Mouse (Mus musculus) kidney, embryonic 14.5 days (tissue): ENCODE data around the gene Cfap77. TPM values are rescaled to one million over a fixed set of nuclear protein-coding genes. Genes with fewer than 3 reads are reported as not detected.

ENCODE experiments used
- ATAC-seq: fragments of 200-750 bp; cut with Nextera tagmentation; 2 replicates; pipeline ENCODE4 v1.8.0; 2017; ENCODE audit warnings: moderate number of reproducible peaks, mild to moderate bottlenecking, moderate TSS enrichment, moderate library complexity; ENCODE audit not compliant: low FRiP score, low TSS enrichment
- H3K27ac ChIP-seq: fragments of 300-500 bp; sonication (generic); 2 replicates; pipeline ENCODE4 v1.5.1; 2014; ENCODE audit warnings: low read depth, mild to moderate bottlenecking, low read length, moderate library complexity, mixed read lengths
- H3K27me3 ChIP-seq: fragments of 300-500 bp; sonication (generic); 2 replicates; pipeline ENCODE4 v1.6.1; 2014; ENCODE audit warnings: mild to moderate bottlenecking, low read length; ENCODE audit not compliant: control insufficient read depth, insufficient read depth
- H3K36me3 ChIP-seq: fragments of 300-500 bp; sonication (generic); 2 replicates; pipeline ENCODE4 v1.6.1; 2014; ENCODE audit warnings: low read length, mixed read lengths; ENCODE audit not compliant: control insufficient read depth, insufficient read depth
- H3K4me1 ChIP-seq: fragments of 300-500 bp; sonication (generic); 2 replicates; pipeline ENCODE4 v1.6.1; 2014; ENCODE audit warnings: low read length, mixed read lengths; ENCODE audit not compliant: control insufficient read depth, insufficient read depth
- H3K4me2 ChIP-seq: fragments of 300-500 bp; sonication (generic); replicated peaks from 2 replicates; pipeline ENCODE4 v1.6.1; 2014; ENCODE audit warnings: low read depth, mild to moderate bottlenecking, low read length
- H3K4me3 ChIP-seq: fragments of 300-500 bp; sonication (generic); 2 replicates; pipeline ENCODE4 v1.5.1; 2014; ENCODE audit warnings: mild to moderate bottlenecking, low read length
- H3K9ac ChIP-seq: fragments of 300-500 bp; sonication (generic); 2 replicates; pipeline ENCODE4 v1.6.1; 2014; ENCODE audit warnings: low read depth, mild to moderate bottlenecking, low read length, moderate library complexity
- H3K9me3 ChIP-seq: fragments of 300-500 bp; sonication (generic); 2 replicates; pipeline ENCODE4 v1.6.1; 2016; ENCODE audit warnings: low read length; ENCODE audit not compliant: control insufficient read depth
- WGBS: fragments of 180-500 bp; shearing (Covaris S2); extraction: QIAGEN DNeasy Blood & Tissue Kit; methylation state at CpG from one replicate; pipeline ENCODE4 v1.1.7; 2014; 5-methylcytosine and 5-hydroxymethylcytosine counted together
- polyA plus RNA-seq: library from polyadenylated mRNA; unstranded; fragments of >200 nt; fragmentation: Nextera tagmentation; extraction: Ambion mirVana; gene quantifications from 2 replicates; pipeline ENCODE4 v1.2.1, GENCODE M21; 2014

The Cfap77 gene
- polyA plus RNA-seq, 1 experiment from 2014 or later = 0.51 TPM

GRCm38 (mm10) chr2:28945388-28945787, 109.5 kb downstream of the Cfap77 start:
- H3K27me3 ChIP-seq = peaks cover 69% of the 10 kb centered on the region
- H3K36me3 ChIP-seq = no peaks in the 10 kb centered on the region
- H3K27ac ChIP-seq = no peak overlapping the region
- no peak overlapping the region for H3K4me3 ChIP-seq
- peaks cover 13% of the 10 kb centered on the region; the same call in 1 of the 2 replicates for H3K4me1 ChIP-seq
- no peak overlapping the region for H3K4me2 ChIP-seq
- H3K9ac ChIP-seq = no peak overlapping the region
- WGBS = 46% methylated on average over 6 of the region's 6 CpGs
- H3K9me3 ChIP-seq = no peaks in the 10 kb centered on the region
- no peak for ATAC-seq

GRCm38 (mm10) chr2:28943666-28944516, 111.0 kb downstream of the Cfap77 start:
- Histone ChIP-seq H3K4me1 (peaks cover 13% of the 10 kb centered on the region; the same call in 1 of the 2 replicates), H3K27ac (no peak overlapping the region), H3K27me3 (peaks cover 74% of the 10 kb centered on the region), H3K4me3 (no peak overlapping the region), H3K4me2 (peak overlapping the region; percentile 4; the same call in 1 of the 2 replicates), H3K36me3 (no peaks in the 10 kb centered on the region), H3K9ac (no peak overlapping the region), H3K9me3 (no peaks in the 10 kb centered on the region)
- WGBS = 12% methylated on average over 30 of the region's 30 CpGs
- ATAC-seq = 0 out of 2 replicates have a peak, but pooled peaks have one; percentile 12

- H3K4me2 ChIP-seq = no peak overlapping the region
- peaks cover 4% of the 10 kb centered on the region; the same call in 1 of the 2 replicates for H3K4me1 ChIP-seq
- no peaks in the 10 kb centered on the region for H3K36me3 ChIP-seq
- WGBS = 76% methylated on average over 7 of the region's 7 CpGs
- H3K9ac ChIP-seq = no peak overlapping the region
- no peaks in the 10 kb centered on the region for H3K9me3 ChIP-seq
- no peak overlapping the region for H3K4me3 ChIP-seq
- no peak overlapping the region for H3K27ac ChIP-seq
- H3K27me3 ChIP-seq = peaks cover 56% of the 10 kb centered on the region
- no peak for ATAC-seq
These were observed 115.9 kb downstream of the Cfap77 start for GRCm38 (mm10) chr2:28938997-28939396.

DNA sequence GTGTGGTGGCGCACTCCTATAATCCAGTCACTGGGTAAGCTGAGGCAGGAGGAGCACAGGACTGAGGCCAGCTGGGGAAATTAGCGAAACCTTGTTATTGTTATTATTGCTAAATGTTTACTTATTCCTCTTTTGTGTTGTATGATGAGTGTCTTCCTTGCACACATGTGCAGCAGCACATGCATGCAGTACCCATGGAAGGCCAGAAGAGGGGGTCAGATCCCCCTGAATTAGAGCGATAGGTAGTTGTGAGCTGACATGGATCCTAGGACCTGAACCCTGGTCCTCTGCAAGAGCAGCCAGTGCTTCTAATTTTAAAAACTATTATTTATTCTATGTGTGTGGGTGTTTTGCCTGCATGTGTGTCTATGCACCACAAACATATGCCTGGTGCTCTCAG, 124.3 kb downstream of the Cfap77 start:
- no peak for ATAC-seq
- Histone ChIP-seq H3K4me3 (no peak overlapping the region), H3K36me3 (no peaks in the 10 kb centered on the region), H3K4me1 (no peaks in the 10 kb centered on the region), H3K9me3 (no peaks in the 10 kb centered on the region), H3K4me2 (no peak overlapping the region), H3K9ac (no peak overlapping the region), H3K27me3 (peaks cover 53% of the 10 kb centered on the region), H3K27ac (no peak overlapping the region)
- WGBS = 96% methylated on average over 3 of the region's 3 CpGs

GRCm38 (mm10) chr2:28923912-28924311, 131.0 kb downstream of the Cfap77 start:
- Histone ChIP-seq H3K4me1 (no peaks in the 10 kb centered on the region), H3K9ac (no peak overlapping the region), H3K27me3 (peaks cover 91% of the 10 kb centered on the region), H3K4me2 (no peak overlapping the region), H3K4me3 (no peak overlapping the region), H3K36me3 (no peaks in the 10 kb centered on the region), H3K27ac (no peak overlapping the region), H3K9me3 (no peaks in the 10 kb centered on the region)
- peak; percentile 52 for ATAC-seq
- 2% methylated on average over 4 of the region's 4 CpGs for WGBS

- H3K4me2 ChIP-seq = no peak overlapping the region
- WGBS = 0% methylated on average over 4 of the region's 4 CpGs
These were observed 135.9 kb downstream of the Cfap77 start for GRCm38 (mm10) chr2:28919001-28919400.

GRCm38 (mm10) chr2:28917518-28918361, 137.1 kb downstream of the Cfap77 start:
- no peak for ATAC-seq
- H3K36me3 ChIP-seq = no peaks in the 10 kb centered on the region
- under 1% methylated on average over 73 of the region's 73 CpGs for WGBS
- H3K9me3 ChIP-seq = no peaks in the 10 kb centered on the region
- no peak overlapping the region for H3K9ac ChIP-seq
- peak overlapping the region; percentile 11 for H3K4me2 ChIP-seq
- no peaks in the 10 kb centered on the region for H3K4me1 ChIP-seq
- peaks cover 96% of the 10 kb centered on the region for H3K27me3 ChIP-seq
- H3K4me3 ChIP-seq = peak overlapping the region; percentile 9
- no peak overlapping the region for H3K27ac ChIP-seq

More at GRCm38 (mm10) chr2:28919001-28919400, 135.9 kb downstream of the Cfap77 start:
- Histone ChIP-seq H3K9me3 (no peaks in the 10 kb centered on the region), H3K27ac (no peak overlapping the region), H3K4me3 (no peak overlapping the region), H3K9ac (no peak overlapping the region), H3K36me3 (no peaks in the 10 kb centered on the region), H3K27me3 (peaks cover 96% of the 10 kb centered on the region), H3K4me1 (no peaks in the 10 kb centered on the region)
- ATAC-seq = no peak

GRCm38 (mm10) chr2:28917156-28917517, 137.7 kb downstream of the Cfap77 start:
- no peak overlapping the region for H3K4me2 ChIP-seq
- no peak for ATAC-seq
- WGBS = 3% methylated on average over 11 of the region's 11 CpGs
- H3K9ac ChIP-seq = no peak overlapping the region
- peaks cover 95% of the 10 kb centered on the region for H3K27me3 ChIP-seq
- no peak overlapping the region for H3K4me3 ChIP-seq
- H3K27ac ChIP-seq = no peak overlapping the region
- H3K4me1 ChIP-seq = no peaks in the 10 kb centered on the region
- H3K36me3 ChIP-seq = no peaks in the 10 kb centered on the region
- no peaks in the 10 kb centered on the region for H3K9me3 ChIP-seq

DNA sequence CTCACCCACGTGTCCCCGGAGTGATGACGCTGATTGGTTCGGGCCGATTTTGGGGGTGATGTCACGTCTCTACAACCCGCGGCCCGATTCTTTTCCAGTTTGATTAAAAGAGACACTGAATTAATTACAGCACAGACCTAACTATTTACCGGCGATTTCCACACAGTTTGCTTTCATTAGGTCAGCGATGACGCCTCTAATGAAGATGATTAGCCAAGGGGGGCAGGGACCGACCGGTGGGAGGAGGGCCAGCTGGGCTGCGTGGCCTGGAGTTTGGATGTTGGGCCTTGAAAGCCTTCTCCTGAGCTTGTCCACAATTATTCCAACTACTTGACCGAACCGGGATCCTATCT, 138.4 kb downstream of the Cfap77 start, which contains the start of gene Barhl1:
Barhl1 (minus strand) TSS at position 156 of the 353 bp plus-strand sequence.
- WGBS = under 1% methylated on average over 18 of the region's 18 CpGs
- Histone ChIP-seq H3K4me1 (no peaks in the 10 kb centered on the region), H3K9ac (no peak within 1 kb of the TSS), H3K27me3 (peaks cover 95% of the 10 kb centered on the region), H3K4me3 (0 out of 2 replicates have a peak within 1 kb of the TSS, but pooled peaks have one; percentile 9), H3K27ac (no peak within 1 kb of the TSS), H3K9me3 (no peaks in the 10 kb centered on the region), H3K36me3 (no peaks in the 10 kb centered on the region), H3K4me2 (no peak within 1 kb of the TSS)
- ATAC-seq = no peak
